Mouse (Mus musculus) heart, embryonic 13.5 days (tissue): ENCODE data around the gene Prdm8. TPM values are rescaled to one million over a fixed set of nuclear protein-coding genes. Genes with fewer than 3 reads are reported as not detected.

Source experiments
- ATAC-seq: fragments of 200-750 bp; cut with Nextera tagmentation; 2 replicates; pipeline ENCODE4 v1.8.0; 2017; ENCODE audit warnings: moderate TSS enrichment; ENCODE audit not compliant: insufficient number of reproducible peaks, low FRiP score, low TSS enrichment; ENCODE audit errors: extremely low read depth
- H3K27ac ChIP-seq: fragments of 300-500 bp; sonication (generic); replicated peaks from 2 replicates; pipeline ENCODE4 v1.5.1; 2015; ENCODE audit warnings: moderate library complexity, mild to moderate bottlenecking, inconsistent platforms
- H3K27me3 ChIP-seq: fragments of 300-500 bp; sonication (generic); replicated peaks from 2 replicates; pipeline ENCODE4 v1.6.1; 2015; ENCODE audit warnings: mild to moderate bottlenecking, inconsistent platforms
- H3K36me3 ChIP-seq: fragments of 300-500 bp; sonication (generic); 2 replicates; pipeline ENCODE4 v1.6.1; 2015; ENCODE audit warnings: mild to moderate bottlenecking, inconsistent platforms
- H3K4me1 ChIP-seq: fragments of 300-500 bp; sonication (generic); 2 replicates; pipeline ENCODE4 v1.6.1; 2015; ENCODE audit warnings: inconsistent platforms
- H3K4me2 ChIP-seq: fragments of 300-500 bp; sonication (generic); 2 replicates; pipeline ENCODE4 v1.6.1; 2015; ENCODE audit warnings: inconsistent platforms, mild to moderate bottlenecking, moderate library complexity
- H3K4me3 ChIP-seq: fragments of 300-500 bp; sonication (generic); 2 replicates; pipeline ENCODE4 v1.5.1; 2015; ENCODE audit warnings: moderate library complexity, mild to moderate bottlenecking, inconsistent platforms
- H3K9ac ChIP-seq: fragments of 300-500 bp; sonication (generic); 2 replicates; pipeline ENCODE4 v1.6.1; 2015; ENCODE audit warnings: inconsistent platforms, mild to moderate bottlenecking, moderate library complexity
- H3K9me3 ChIP-seq: fragments of 300-500 bp; sonication (generic); 2 replicates; pipeline ENCODE4 v1.6.1; 2016; ENCODE audit warnings: inconsistent platforms
- WGBS: fragments of 180-500 bp; shearing (Covaris S2); methylation state at CpG from one replicate; pipeline ENCODE4 v1.1.7; 2015; ENCODE audit warnings: mixed read lengths; 5-methylcytosine and 5-hydroxymethylcytosine counted together
- polyA plus RNA-seq: library from polyadenylated mRNA; unstranded; fragments of >200 nt; fragmentation: Nextera tagmentation; extraction: Ambion mirVana; gene quantifications from 2 replicates; pipeline ENCODE4 v1.2.1, GENCODE M21; 2015

Prdm8 gene
- polyA plus RNA-seq, 1 experiment from 2014 or later, result 0.05 TPM

- H3K27me3 ChIP-seq, result no peaks in the 10 kb centered on the region
- no peak overlapping the region for H3K4me3 ChIP-seq
- no peak overlapping the region for H3K4me2 ChIP-seq
- no peaks in the 10 kb centered on the region for H3K9me3 ChIP-seq
- H3K4me1 ChIP-seq, result no peaks in the 10 kb centered on the region
- no peak for ATAC-seq
- 54% methylated on average over 2 of the region's 2 CpGs for WGBS
- no peak overlapping the region for H3K27ac ChIP-seq
- no peaks in the 10 kb centered on the region for H3K36me3 ChIP-seq
- H3K9ac ChIP-seq, result no peak overlapping the region
These were observed 59.7 kb downstream of the Prdm8 start for GRCm38 (mm10) chr5:98226710-98227109.

GRCm38 (mm10) chr5:98229456-98229855 is 62.5 kb downstream of the Prdm8 start:
- WGBS, result 75% methylated on average over 6 of the region's 6 CpGs
- Histone ChIP-seq H3K4me3 (no peak overlapping the region), H3K9ac (no peak overlapping the region), H3K36me3 (no peaks in the 10 kb centered on the region), H3K9me3 (no peaks in the 10 kb centered on the region), H3K27ac (no peak overlapping the region), H3K4me1 (no peaks in the 10 kb centered on the region), H3K4me2 (no peak overlapping the region), H3K27me3 (no peaks in the 10 kb centered on the region)
- no peak for ATAC-seq

- H3K27ac ChIP-seq, result no peak overlapping the region
- WGBS, result 73% methylated on average over 6 of the region's 6 CpGs
- H3K4me2 ChIP-seq, result no peak overlapping the region
- no peak for ATAC-seq
- no peaks in the 10 kb centered on the region for H3K4me1 ChIP-seq
- H3K9ac ChIP-seq, result no peak overlapping the region
- H3K9me3 ChIP-seq, result no peaks in the 10 kb centered on the region
- no peak overlapping the region for H3K4me3 ChIP-seq
- H3K27me3 ChIP-seq, result no peaks in the 10 kb centered on the region
- no peaks in the 10 kb centered on the region for H3K36me3 ChIP-seq
These were observed 71.5 kb downstream of the Prdm8 start for GRCm38 (mm10) chr5:98238466-98238865.

Other genes starting within 250 kb of the Prdm8 start
- 50.3 and 54.6 TPM in 2 replicates for gene Antxr2, start 136.2 kb upstream of the Prdm8 start, polyA plus RNA-seq
- 0.60 and 0.82 TPM in 2 replicates for gene Fgf5, start 87.0 kb downstream of the Prdm8 start, polyA plus RNA-seq
- gene Cfap299, start 162.1 kb downstream of the Prdm8 start, polyA plus RNA-seq, result 0.36 and 0.40 TPM in 2 replicates